Mouse (Mus musculus) heart, embryonic 13.5 days (tissue): Measurements from ENCODE around the gene Il33. TPM values are rescaled to one million over a fixed set of nuclear protein-coding genes. Genes with fewer than 3 reads are reported as not detected.

Experiments
- ATAC-seq: fragments of 200-750 bp; cut with Nextera tagmentation; 2 replicates; pipeline ENCODE4 v1.8.0; 2017; ENCODE audit warnings: moderate TSS enrichment; ENCODE audit not compliant: insufficient number of reproducible peaks, low FRiP score, low TSS enrichment; ENCODE audit errors: extremely low read depth
- H3K27ac ChIP-seq: fragments of 300-500 bp; sonication (generic); replicated peaks from 2 replicates; pipeline ENCODE4 v1.5.1; 2015; ENCODE audit warnings: moderate library complexity, mild to moderate bottlenecking, inconsistent platforms
- H3K27me3 ChIP-seq: fragments of 300-500 bp; sonication (generic); replicated peaks from 2 replicates; pipeline ENCODE4 v1.6.1; 2015; ENCODE audit warnings: mild to moderate bottlenecking, inconsistent platforms
- H3K36me3 ChIP-seq: fragments of 300-500 bp; sonication (generic); 2 replicates; pipeline ENCODE4 v1.6.1; 2015; ENCODE audit warnings: mild to moderate bottlenecking, inconsistent platforms
- H3K4me1 ChIP-seq: fragments of 300-500 bp; sonication (generic); 2 replicates; pipeline ENCODE4 v1.6.1; 2015; ENCODE audit warnings: inconsistent platforms
- H3K4me2 ChIP-seq: fragments of 300-500 bp; sonication (generic); 2 replicates; pipeline ENCODE4 v1.6.1; 2015; ENCODE audit warnings: inconsistent platforms, mild to moderate bottlenecking, moderate library complexity
- H3K4me3 ChIP-seq: fragments of 300-500 bp; sonication (generic); 2 replicates; pipeline ENCODE4 v1.5.1; 2015; ENCODE audit warnings: moderate library complexity, mild to moderate bottlenecking, inconsistent platforms
- H3K9ac ChIP-seq: fragments of 300-500 bp; sonication (generic); 2 replicates; pipeline ENCODE4 v1.6.1; 2015; ENCODE audit warnings: inconsistent platforms, mild to moderate bottlenecking, moderate library complexity
- H3K9me3 ChIP-seq: fragments of 300-500 bp; sonication (generic); 2 replicates; pipeline ENCODE4 v1.6.1; 2016; ENCODE audit warnings: inconsistent platforms
- WGBS: fragments of 180-500 bp; shearing (Covaris S2); methylation state at CpG from one replicate; pipeline ENCODE4 v1.1.7; 2015; ENCODE audit warnings: mixed read lengths; 5-methylcytosine and 5-hydroxymethylcytosine counted together
- polyA plus RNA-seq: library from polyadenylated mRNA; unstranded; fragments of >200 nt; fragmentation: Nextera tagmentation; extraction: Ambion mirVana; gene quantifications from 2 replicates; pipeline ENCODE4 v1.2.1, GENCODE M21; 2015

Gene Il33
- polyA plus RNA-seq, 1 experiment from 2014 or later, result 7.0 TPM

GRCm38 (mm10) chr19:29955454-29955853, 30.5 kb downstream of the Il33 start:
- Histone ChIP-seq H3K4me2 (no peak overlapping the region), H3K36me3 (no peaks in the 10 kb centered on the region), H3K27ac (no peak overlapping the region), H3K9me3 (no peaks in the 10 kb centered on the region), H3K9ac (no peak overlapping the region), H3K4me1 (no peaks in the 10 kb centered on the region), H3K4me3 (no peak overlapping the region), H3K27me3 (no peaks in the 10 kb centered on the region)
- WGBS, result 63% methylated on average over 2 of the region's 2 CpGs
- no peak for ATAC-seq

GRCm38 (mm10) chr19:29960906-29961305, 36.0 kb downstream of the Il33 start:
- no peaks in the 10 kb centered on the region for H3K9me3 ChIP-seq
- no peak for ATAC-seq
- H3K4me2 ChIP-seq, result no peak overlapping the region
- no peak overlapping the region for H3K27ac ChIP-seq
- 63% methylated on average over 4 of the region's 4 CpGs for WGBS
- H3K4me1 ChIP-seq, result 0 out of 2 replicates have a peak, but pooled peaks cover 4% of the 10 kb centered on the region
- no peaks in the 10 kb centered on the region for H3K27me3 ChIP-seq
- H3K4me3 ChIP-seq, result no peak overlapping the region
- H3K36me3 ChIP-seq, result no peaks in the 10 kb centered on the region
- H3K9ac ChIP-seq, result no peak overlapping the region

- H3K27me3 ChIP-seq, result no peaks in the 10 kb centered on the region
- H3K9me3 ChIP-seq, result 0 out of 2 replicates have a peak, but pooled peaks cover 4% of the 10 kb centered on the region
- 0 out of 2 replicates have a peak, but pooled peaks cover 4% of the 10 kb centered on the region for H3K4me1 ChIP-seq
- no peak for ATAC-seq
- no peak overlapping the region for H3K4me3 ChIP-seq
- H3K27ac ChIP-seq, result no peak overlapping the region
- H3K4me2 ChIP-seq, result no peak overlapping the region
- WGBS, result 57% methylated on average over 6 of the region's 6 CpGs
- no peaks in the 10 kb centered on the region for H3K36me3 ChIP-seq
- no peak overlapping the region for H3K9ac ChIP-seq
These were observed 36.9 kb downstream of the Il33 start for GRCm38 (mm10) chr19:29961842-29962241.

GRCm38 (mm10) chr19:29963598-29964092, 38.7 kb downstream of the Il33 start:
- 0 out of 2 replicates have a peak, but pooled peaks cover 4% of the 10 kb centered on the region for H3K9me3 ChIP-seq
- no peak for ATAC-seq
- no peak overlapping the region for H3K9ac ChIP-seq
- H3K4me3 ChIP-seq, result no peak overlapping the region
- no peaks in the 10 kb centered on the region for H3K27me3 ChIP-seq
- WGBS, result 52% methylated on average over 2 of the region's 2 CpGs
- no peak overlapping the region for H3K4me2 ChIP-seq
- no peak overlapping the region for H3K27ac ChIP-seq
- H3K36me3 ChIP-seq, result no peaks in the 10 kb centered on the region
- 0 out of 2 replicates have a peak, but pooled peaks cover 4% of the 10 kb centered on the region for H3K4me1 ChIP-seq

GRCm38 (mm10) chr19:29967960-29968359, 43.0 kb downstream of the Il33 start:
- H3K4me2 ChIP-seq, result no peak overlapping the region
- no peak overlapping the region for H3K9ac ChIP-seq
- no peak for ATAC-seq
- H3K27me3 ChIP-seq, result no peaks in the 10 kb centered on the region
- H3K4me1 ChIP-seq, result 0 out of 2 replicates have a peak, but pooled peaks cover 4% of the 10 kb centered on the region
- 0 out of 2 replicates have a peak, but pooled peaks cover 4% of the 10 kb centered on the region for H3K9me3 ChIP-seq
- no peaks in the 10 kb centered on the region for H3K36me3 ChIP-seq
- WGBS, result 74% methylated on average over 3 of the region's 3 CpGs
- no peak overlapping the region for H3K27ac ChIP-seq
- H3K4me3 ChIP-seq, result no peak overlapping the region

GRCm38 (mm10) chr19:29973396-29973795, 48.5 kb downstream of the Il33 start:
- Histone ChIP-seq H3K27ac (no peak overlapping the region), H3K27me3 (no peaks in the 10 kb centered on the region), H3K9me3 (0 out of 2 replicates have a peak, but pooled peaks cover 3% of the 10 kb centered on the region), H3K4me2 (no peak overlapping the region), H3K9ac (no peak overlapping the region), H3K4me3 (no peak overlapping the region), H3K36me3 (no peaks in the 10 kb centered on the region), H3K4me1 (no peaks in the 10 kb centered on the region)
- 63% methylated on average over 5 of the region's 5 CpGs for WGBS
- ATAC-seq, result no peak

GRCm38 (mm10) chr19:29978847-29979246, 53.9 kb downstream of the Il33 start:
- no peak overlapping the region for H3K4me3 ChIP-seq
- 61% methylated on average over 2 of the region's 2 CpGs for WGBS
- H3K4me1 ChIP-seq, result no peaks in the 10 kb centered on the region
- no peaks in the 10 kb centered on the region for H3K36me3 ChIP-seq
- no peak overlapping the region for H3K27ac ChIP-seq
- no peak overlapping the region for H3K4me2 ChIP-seq
- ATAC-seq, result no peak
- 0 out of 2 replicates have a peak, but pooled peaks cover 3% of the 10 kb centered on the region for H3K9me3 ChIP-seq
- H3K9ac ChIP-seq, result no peak overlapping the region
- no peaks in the 10 kb centered on the region for H3K27me3 ChIP-seq

GRCm38 (mm10) chr19:29979452-29980089, 54.7 kb downstream of the Il33 start:
- 69% methylated on average over 8 of the region's 8 CpGs for WGBS
- Histone ChIP-seq H3K4me3 (no peak overlapping the region), H3K4me2 (no peak overlapping the region), H3K4me1 (no peaks in the 10 kb centered on the region), H3K9me3 (0 out of 2 replicates have a peak, but pooled peaks cover 3% of the 10 kb centered on the region), H3K27me3 (no peaks in the 10 kb centered on the region), H3K36me3 (no peaks in the 10 kb centered on the region), H3K27ac (no peak overlapping the region), H3K9ac (no peak overlapping the region)
- no peak for ATAC-seq

GRCm38 (mm10) chr19:29984208-29985005, 59.5 kb downstream of the Il33 start:
- no peak overlapping the region for H3K9ac ChIP-seq
- no peaks in the 10 kb centered on the region for H3K27me3 ChIP-seq
- H3K4me3 ChIP-seq, result no peak overlapping the region
- 69% methylated on average over 16 of the region's 16 CpGs for WGBS
- H3K27ac ChIP-seq, result no peak overlapping the region
- ATAC-seq, result no peak
- H3K4me2 ChIP-seq, result no peak overlapping the region
- no peaks in the 10 kb centered on the region for H3K36me3 ChIP-seq
- H3K9me3 ChIP-seq, result no peaks in the 10 kb centered on the region
- peaks cover 7% of the 10 kb centered on the region; the same call in 1 of the 2 replicates for H3K4me1 ChIP-seq

- ATAC-seq, result no peak
- no peaks in the 10 kb centered on the region for H3K27me3 ChIP-seq
- H3K9ac ChIP-seq, result 0 out of 2 replicates have a peak overlapping the region, but pooled peaks have one; percentile 25
- H3K27ac ChIP-seq, result peak overlapping the region; percentile 48; the same call in 1 of the 2 replicates
- peak overlapping the region; percentile 44 for H3K4me2 ChIP-seq
- no peaks in the 10 kb centered on the region for H3K36me3 ChIP-seq
- H3K4me3 ChIP-seq, result no peak overlapping the region
- peaks cover 7% of the 10 kb centered on the region; the same call in 1 of the 2 replicates for H3K4me1 ChIP-seq
- 51% methylated on average over 12 of the region's 12 CpGs for WGBS
- H3K9me3 ChIP-seq, result no peaks in the 10 kb centered on the region
These were observed 61.7 kb downstream of the Il33 start for GRCm38 (mm10) chr19:29986464-29987091.
